Mouse (Mus musculus) cortical plate, adult 2 months (tissue): Measurements from ENCODE around the gene Slc44a3.

ENCODE experiments used
- CTCF ChIP-seq: fragments of 200-500 bp; IDR thresholded peaks from 2 replicates; pipeline ENCODE4 v1.5.1; 2011; ENCODE audit warnings: mild to moderate bottlenecking, control low read depth, low read length; ENCODE audit not compliant: insufficient read depth; ENCODE audit errors: extremely low read depth
- POLR2A ChIP-seq: fragments of 200-500 bp; IDR thresholded peaks from 2 replicates; pipeline ENCODE4 v1.6.1; 2011; ENCODE audit warnings: mild to moderate bottlenecking, low read length, control low read depth; ENCODE audit not compliant: insufficient read depth; ENCODE audit errors: extremely low read depth

DNA sequence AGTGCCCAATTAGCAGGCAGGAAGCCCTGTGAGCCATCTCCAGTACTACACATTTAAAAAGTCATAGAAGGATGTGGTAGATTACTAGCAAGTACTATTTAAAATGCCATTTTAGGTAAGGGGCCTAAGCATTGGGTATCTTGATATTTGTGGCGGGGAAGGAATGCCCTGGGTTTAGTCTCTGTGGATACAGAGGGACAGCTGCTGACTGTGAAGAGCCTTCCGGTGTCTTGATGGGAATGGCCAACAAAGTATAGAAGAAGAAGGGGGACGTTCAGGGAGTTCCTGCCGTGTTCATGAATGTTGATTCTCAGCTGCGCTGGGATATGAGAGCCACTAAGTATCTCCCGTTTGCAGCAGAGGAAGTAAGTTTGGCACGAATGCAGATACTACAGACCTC, 95.1 kb downstream of the Slc44a3 start:
- no peak for TF ChIP-seq POLR2A
- TF ChIP-seq CTCF: no peak
